Mouse (Mus musculus): ENCODE results near the gene Dock9.
"Not testable (repeated sequence)": the region's sequence is repeated elsewhere in the genome, so short reads cannot be mapped to it uniquely, and the experiment has no call there.

Dock9 gene

DNA sequence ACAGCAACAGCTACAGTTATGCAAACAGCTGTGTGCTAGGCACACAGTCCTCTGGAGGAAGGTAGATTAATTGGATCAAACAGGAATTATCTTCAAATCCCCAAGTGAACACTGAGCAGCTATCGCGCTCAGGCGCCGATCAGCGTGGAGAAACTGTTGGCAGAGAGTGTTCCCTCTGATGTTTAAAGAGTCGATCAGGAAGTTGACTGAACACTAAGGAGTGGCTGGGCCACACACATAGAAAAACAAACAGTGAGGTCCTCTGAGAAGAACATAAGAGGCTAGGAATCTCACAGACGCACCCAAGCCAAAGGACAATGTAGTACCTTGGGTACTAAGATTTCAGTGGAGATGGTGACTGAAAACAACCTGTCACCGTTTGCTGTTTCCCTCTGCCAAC, 136.7 kb downstream of the Dock9 start:
- no peak for DNase-seq (ENCODE audit: low spot score in 2 of 2)

DNA sequence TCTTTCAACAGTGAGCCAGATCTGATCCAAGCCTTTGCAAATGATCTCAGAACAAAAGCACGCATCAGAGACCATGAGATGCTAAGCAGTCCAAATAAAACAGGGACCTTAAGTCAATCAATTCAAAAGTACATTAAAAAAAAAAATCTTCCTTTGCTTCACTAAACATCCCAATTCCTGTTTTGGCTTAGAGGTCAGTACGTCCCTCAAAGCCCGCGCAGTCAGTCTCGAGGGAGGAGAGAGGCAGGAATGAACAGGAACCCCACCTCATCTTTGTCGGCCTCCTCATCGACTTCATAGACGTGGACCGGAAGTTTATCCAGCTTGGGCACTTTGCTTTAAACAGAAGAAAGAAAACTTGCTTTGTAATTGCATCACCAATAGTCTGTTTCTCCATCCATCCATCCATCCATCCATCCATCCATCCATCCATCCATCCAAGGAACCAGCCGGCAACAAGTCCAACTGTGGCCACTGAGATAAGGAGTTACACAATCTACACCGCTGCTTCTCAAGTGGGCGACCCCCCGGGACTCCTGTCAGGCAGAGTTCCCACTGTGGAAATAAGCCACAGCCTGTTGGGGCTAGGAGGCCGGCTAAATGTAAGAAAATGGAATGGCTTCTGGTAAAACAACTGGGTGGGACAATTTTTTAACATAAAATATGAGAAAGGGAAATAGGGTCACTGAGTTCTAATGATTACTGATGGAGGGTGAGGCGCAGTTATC, 137.3 kb downstream of the Dock9 start:
- DNase-seq (ENCODE audit: low spot score in 2 of 2): no peak

DNA sequence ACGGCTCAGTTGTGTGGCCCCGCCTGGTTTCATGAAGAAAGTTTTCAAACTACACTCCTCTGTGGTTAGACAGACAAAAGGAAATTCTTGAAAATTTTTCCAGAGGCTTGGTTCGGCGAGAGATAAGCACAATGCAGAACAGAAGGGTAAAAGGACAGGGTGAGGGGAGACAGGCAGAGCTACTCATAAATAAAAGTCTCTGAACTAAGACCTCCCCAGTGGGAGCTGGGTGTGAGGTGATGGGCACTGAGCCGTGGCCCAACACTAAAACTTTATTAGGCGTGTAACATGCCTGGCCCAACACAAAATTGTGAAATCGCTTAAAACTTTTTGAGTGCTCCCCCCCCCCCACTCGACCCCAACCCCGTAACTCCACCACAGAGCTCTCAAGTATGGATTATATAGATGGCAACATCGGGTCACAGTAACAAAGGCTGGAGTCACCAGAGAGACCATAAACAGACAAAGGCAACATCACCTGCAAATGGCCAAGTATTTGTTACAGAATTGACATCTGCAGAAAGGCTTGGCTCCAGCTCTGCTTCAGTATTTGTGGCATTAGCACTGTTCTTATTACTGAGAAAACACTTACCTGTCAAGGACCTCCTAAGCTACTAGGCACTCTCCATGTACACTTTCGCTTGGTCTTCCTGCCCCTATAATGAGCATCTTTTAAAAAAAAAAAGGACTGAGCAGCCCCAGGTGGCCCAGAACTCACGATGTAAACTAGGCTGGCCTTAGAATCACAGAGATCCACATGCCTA, 138.4 kb downstream of the Dock9 start:
- no peak for DNase-seq (ENCODE audit: low spot score in 2 of 2)

DNA sequence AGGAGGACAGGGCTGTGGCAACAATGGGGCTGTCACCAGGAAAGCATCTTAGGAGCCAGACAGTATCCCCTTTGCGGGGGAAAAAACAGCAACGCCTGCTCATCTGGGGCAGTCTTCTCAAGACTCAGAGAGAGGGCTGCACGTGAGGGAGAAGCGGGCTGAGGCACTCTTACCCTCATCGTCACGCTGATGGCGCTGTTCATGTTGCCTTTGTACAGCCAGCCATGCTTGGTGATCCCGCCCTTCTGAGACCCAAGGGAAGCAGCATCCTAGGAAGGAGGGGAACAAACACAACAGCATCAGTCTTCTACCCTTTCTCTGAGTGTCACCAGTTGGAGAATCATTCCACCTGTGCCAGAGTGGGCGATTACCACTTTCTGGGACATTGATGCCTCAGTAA, 139.1 kb downstream of the Dock9 start:
- DNase-seq (ENCODE audit: low spot score in 2 of 2): no peak

DNA sequence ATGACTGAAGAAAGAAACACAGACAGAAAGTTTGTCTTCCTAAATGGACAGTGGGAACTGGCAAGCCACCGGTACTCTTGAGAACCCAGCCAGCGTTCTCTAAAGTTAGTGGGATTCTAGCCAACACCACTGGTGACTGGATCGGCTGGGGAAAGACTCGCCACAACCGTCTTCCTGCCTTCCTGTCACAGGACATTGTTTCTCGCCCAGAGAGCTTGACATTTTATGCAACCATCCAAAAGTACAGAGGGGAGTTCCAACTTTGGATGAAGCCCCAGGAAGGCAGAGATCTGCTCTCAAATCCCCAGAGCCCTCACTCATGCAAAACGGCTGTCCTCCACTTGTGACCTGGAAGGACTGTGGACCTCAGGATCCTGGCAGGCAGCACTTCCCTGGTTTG, 140.0 kb downstream of the Dock9 start:
- no peak for DNase-seq (ENCODE audit: low spot score in 2 of 2)

DNA sequence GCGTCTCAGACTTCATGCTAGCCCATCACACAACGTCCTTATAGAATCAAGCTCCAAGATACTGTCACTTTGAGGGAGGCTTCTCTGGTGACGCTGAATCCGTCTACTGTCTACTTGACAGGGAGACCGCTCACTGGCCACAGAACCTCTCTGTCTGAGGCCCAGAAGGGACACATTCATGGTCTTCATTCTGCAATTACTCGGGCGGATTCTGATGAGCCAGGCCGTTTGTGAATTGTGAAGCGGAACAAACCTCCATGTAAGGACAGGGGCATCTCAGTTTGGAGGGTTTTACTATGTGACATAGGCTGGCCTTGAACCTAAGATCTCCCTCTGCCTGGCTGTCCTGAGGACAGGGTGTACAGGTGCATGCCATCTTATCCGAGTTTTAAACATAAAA, 140.7 kb downstream of the Dock9 start:
- no peak for DNase-seq (ENCODE audit: low spot score in 2 of 2)

DNA sequence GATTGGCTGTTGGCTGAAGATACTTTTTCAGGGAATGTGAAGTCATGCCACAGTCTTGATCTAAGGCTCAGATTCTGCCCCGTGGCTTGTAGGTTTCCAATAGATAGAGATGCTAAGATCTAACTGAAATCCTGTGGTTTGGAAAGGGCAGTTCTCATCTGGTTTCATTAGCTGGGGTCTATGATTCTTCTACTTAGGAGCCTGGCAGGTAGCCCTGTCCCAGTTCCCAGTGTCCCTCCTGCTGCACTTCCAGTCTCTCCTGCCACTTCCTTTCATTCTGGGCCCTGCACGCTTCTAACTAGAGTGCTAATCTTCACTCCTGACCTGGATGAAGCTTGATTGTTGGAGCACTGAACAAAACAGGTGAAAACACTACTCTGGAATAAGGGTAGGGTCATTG, 142.7 kb downstream of the Dock9 start:
- DNase-seq (ENCODE audit: low spot score in 2 of 2): no peak

DNA sequence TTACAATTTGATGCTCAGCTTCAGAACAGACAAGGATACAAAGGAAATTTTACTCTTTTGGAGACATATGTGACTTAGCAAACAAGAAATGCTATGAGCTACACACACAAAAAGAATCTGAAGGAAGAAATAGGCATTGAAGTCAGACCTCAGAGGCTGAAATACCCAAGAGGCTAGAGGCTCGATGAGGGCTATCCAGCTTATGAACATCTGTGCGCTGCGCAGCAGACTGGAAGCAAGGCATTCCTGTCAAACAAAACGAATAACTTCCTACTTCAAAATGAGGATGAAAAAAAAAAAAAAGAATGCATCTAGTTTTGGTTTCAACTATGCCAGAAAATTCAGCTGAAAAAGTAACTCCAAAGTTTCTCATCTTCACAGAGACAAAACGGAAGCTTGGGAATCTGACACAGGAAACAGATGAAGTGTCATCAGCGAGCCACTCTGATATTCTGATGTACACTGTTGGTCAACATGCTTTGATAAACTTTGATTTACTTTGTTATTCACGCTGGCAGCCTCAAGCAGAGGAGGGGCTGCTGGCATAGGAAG, 143.1 kb downstream of the Dock9 start:
- no peak for DNase-seq (ENCODE audit: low spot score in 2 of 2)

DNA sequence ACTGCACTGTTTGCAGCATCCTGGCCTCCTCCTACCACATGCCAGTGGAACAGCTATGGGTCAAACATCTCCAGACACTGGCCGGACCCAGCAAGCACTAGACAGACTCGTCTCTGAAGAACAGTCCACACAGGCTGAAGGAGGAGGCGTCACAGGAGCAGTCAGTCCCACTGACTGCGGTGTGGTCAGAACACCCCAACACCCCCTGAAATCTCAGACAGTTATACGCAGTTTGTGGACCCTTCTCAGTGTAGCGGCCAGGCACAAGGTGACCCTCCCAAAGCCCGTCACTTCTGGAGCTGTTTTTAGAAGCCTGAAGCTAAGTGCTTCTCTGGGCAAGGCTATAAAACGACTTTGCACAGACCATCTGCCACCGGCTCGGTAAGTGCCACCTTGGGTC, 143.9 kb downstream of the Dock9 start:
- no peak for DNase-seq (ENCODE audit: low spot score in 2 of 2)

DNA sequence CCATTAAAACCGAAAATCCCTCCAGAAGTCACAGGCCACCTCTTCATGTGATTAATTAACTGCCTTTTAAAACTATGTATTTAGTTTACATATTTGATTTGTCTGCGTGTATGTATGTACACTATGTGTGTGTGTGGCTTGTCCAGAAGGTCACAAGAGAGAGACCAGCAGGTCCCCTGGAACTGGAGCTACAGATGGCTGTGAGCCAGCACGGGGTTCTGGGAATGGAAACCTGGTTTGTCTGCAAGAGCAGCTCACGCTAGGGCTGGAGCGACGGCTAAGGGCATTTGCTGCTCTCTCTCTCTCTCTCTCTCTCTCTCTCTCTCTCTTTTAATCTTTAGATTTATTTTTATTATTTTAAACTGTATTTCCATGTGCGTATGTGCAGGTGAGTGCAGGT, 144.4 kb downstream of the Dock9 start:
- DNase-seq (ENCODE audit: low spot score in 2 of 2): no peak

DNA sequence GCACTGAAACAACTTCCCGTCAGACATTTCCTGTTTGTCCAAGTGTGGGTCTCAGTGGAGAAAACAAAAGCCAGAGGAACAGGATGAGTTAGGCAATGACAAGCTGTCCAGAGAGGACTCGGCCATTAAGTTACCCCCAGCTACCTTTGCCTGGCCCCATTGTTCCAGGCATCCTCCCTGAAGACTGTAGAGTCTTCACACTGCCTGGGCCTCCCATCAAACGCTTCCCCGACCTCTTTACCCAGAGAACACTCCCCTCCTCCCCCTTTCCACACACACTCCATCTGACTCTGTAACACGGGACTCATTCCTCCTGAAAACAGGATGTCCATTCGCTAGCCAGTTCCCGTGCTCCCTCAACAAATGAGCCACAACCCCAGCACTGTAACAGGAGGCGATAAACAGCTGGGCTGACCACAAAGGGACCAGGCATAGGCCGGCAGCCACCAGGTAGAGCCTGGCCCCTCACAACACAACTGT, 149.0 kb downstream of the Dock9 start:
- DNase-seq (ENCODE audit: low spot score in 2 of 2): no peak

DNA sequence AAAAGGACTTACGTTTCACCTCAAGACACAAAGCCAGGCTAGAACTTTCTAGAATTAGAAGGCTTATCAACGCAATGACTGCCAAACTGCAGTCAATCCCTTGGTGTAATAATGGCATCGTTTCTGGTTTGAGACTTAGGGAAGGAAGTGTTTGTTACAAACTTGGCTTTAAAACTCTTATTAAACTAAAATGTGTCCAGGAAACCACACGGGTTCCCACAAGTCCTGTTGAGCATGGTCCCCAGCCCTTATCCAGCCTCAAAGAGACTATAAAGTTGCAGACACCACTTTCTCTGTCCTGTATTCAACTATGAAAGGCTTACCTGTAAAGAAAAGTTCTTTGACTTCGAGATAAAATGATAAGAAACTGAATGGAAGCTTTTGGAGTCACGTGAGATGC, 149.9 kb downstream of the Dock9 start:
- DNase-seq (ENCODE audit: low spot score in 2 of 2): no peak

DNA sequence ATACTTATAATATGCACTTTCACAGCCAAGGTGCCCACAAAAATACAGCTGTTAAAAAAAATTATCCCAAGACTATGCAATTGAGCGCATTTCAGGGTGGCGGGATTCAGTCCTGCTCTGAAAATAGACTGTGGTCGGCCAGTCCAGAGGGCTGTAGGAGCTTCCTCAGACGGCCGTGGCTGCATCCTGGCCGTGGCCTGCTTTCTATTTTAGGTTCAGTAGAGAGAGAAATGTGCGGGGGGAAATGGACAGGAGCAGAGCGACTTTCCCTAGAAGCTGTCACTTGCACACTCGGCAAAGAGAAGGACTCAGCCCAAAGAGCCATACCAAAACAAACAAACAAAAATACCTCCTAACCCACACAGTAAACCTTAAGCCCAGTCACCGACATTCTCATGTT, 151.0 kb downstream of the Dock9 start:
- DNase-seq (ENCODE audit: low spot score in 2 of 2): no peak

DNA sequence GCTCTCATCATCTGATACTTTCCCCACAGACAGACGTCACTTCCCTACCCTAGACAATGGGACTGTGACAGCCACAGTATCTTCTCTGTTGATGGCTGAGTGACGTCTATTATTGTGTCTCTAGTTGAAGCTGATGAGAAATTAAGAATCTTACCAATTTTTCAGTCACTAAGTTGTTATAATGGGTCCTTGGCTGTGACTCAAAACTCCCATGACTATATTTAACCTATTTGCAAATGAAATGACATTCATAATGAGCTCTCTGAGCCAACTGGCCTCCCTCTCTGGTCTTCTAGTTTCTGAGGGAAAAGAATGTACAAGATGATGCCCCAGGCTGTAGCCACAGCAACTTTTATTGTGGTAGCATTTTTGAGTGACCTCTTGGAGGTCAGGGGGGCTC, 153.3 kb downstream of the Dock9 start:
- DNase-seq (ENCODE audit: low spot score in 2 of 2): no peak

DNA sequence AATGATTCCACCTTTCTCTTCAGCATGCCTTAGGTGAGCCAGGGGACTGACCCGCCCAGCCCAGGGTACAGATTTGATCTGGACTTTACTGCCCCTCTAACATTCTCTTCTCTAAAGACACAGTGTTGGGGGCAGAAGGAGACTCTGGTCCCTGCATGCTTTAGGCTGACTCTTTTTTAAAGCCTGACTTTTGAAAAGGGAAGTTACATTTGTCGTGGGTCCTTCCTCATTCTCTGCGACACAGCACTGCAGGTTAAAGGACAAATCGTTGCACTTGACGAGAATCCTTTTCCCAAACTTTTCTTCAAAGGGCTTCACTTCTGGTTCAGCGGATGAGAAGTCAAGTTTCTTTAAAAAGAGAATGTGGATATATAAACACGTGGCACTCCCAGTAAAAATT, 156.4 kb downstream of the Dock9 start:
- no peak for DNase-seq (ENCODE audit: low spot score in 2 of 2)

DNA sequence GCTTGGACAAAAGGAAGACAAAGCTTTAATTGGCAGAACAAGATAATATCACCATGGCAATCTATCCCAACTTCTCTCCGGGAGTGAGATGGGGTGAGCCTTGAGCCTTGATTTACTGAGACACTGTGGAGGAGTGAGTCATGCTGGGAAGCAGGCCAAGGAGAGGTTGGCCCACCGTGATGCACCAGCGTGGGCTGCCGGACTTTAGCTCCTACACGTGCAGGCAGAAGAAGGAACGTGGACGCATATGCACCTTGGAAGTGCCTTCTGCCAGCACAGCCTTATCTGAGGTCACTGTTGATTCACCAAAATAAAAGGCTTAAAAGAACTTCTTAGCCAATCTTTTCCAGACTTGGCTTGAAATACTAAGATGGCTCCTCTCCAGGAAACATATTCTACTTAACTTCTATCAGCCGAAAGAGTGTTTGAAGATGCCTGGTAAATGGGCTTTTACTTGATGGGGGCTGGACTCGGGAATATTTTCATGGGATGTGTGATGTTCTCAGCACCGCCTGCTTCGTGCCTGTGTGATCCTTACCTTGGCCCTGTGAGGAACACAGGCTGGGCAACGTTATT, 160.6 kb downstream of the Dock9 start:
- peak in 1 of 2 experiments; percentile 57 for DNase-seq (ENCODE audit: low spot score in 2 of 2)

DNA sequence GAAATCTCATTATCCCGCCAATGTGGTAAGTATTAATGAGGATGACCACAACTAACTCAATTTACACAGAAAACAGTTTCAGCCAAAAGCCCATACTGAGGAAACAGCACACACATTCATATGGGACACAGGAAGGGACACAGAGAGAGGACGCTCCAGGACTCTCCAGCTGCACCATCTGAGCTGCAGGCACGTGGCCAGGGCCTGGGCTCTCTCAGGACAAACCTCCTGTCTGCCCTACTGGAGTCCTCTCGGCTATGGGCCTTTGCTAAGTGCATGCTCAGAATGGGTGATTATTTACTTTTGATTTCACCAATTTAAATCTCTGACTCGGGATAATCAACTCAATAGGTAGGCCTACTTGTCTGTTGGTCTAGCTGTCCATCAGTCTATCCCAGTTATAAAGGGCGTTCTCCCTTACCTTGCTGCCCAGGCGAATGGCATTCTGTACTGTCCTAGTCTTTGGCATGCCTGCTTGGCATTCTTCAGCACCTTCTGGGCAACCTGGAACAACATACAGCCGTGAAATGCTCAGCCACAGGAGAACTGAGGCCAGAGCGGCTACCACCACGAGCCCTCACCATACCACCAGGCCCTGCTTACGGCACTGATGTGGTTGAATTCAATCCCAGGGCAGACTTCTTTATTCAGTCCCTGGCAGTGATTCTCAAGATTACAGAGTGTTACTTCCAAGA, 162.8 kb downstream of the Dock9 start:
- no peak for DNase-seq (ENCODE audit: low spot score in 2 of 2)

DNA sequence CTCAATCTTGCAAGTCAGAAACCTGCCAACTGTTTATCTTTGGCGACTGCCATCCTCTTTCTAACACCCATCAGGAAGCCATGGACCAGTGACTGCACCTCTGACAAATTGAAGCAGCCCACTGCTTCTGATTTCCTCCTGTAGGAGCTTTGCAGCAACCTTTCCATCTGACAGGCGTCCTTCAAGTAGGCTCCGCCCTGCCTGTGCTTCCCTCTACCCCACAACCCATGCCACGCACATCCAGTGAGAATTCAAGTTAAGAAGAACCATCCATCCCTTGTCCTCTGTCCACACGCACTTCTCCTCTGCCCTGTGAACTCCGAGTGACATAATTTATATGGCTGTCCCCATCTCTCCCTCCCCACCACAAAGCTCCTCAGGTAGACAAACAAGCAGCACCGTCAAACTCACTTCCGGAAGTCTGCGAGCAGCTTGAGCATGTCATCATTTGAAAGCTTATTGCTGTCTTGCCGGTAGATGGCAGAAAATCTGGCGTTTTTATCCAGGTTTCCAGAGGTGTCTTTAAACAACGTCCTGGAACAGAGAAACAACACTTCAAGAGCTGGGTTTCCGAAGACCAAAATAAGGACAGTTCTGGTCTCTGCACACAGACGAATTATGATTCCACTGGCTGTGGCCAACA, 163.4 kb downstream of the Dock9 start:
- DNase-seq (ENCODE audit: low spot score in 2 of 2): no peak

DNA sequence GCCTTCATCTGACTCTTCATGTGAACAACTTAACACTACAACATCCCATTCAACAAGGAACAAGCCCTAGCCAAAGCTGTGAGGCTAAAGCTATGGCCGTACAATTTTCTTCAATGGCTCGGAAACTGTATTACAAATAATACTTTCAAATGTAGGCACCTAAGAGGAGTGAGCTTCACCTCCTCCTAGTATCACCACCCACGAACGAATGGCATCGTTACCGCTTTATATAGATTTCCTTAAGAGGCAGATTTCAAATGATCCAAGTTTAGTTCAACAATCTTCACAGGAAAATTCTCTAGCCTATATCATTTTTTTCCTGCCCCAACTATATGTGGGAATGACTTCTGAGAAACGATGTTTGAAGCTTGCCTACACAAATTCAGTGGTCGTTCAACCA, 165.7 kb downstream of the Dock9 start:
- no peak for DNase-seq (ENCODE audit: low spot score in 2 of 2)

DNA sequence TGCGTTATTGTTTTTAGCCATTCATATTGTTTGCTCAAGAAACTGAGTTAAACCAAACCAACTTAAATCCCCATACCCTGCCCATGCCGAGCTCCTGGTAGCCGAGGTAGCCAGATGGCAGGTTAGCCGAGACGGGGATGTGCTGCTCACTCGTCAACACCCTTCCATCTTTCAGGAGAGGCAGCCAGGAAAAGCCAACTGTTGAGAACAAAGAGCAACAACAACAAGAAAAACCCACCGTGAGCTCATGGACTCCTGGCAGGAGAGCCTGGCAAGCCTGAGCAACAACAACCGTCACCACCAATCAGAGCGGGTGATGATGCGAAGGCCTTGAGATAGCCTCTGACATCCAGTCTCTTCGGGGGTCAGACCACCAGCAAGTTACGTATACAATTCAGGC, 170.9 kb downstream of the Dock9 start:
- no peak for DNase-seq (ENCODE audit: low spot score in 2 of 2)

DNA sequence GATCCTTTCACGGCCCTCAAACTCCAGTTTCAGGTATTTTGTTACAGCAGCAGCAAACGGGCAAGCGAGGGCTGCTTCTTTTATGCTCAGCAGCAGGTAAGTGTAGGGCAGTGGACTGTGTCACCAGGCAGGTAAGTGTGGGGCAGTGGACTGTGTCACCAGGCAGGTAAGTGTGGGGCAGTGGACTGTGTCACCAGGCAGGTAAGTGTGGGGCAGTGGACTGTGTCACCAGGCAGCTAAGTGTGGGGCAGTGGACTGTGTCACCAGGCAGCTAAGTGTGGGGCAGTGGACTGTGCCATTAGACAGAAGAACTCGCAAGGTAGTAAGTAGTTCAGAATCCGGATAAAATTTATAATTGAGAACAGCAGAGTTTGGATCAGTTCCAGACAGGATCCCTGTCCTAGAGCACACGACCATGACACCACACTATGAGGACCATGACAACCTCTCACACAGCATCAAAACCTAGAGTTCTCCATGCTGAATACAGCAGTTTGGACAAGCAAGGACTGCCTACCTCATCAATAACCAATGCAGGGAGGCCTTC, 173.6 kb downstream of the Dock9 start:
- DNase-seq (ENCODE audit: low spot score in 2 of 2): not testable (repeated sequence)

All from urinary bladder, postnatal 36 days (tissue).